Mouse (Mus musculus) brain, embryonic 14.5 days (tissue): ENCODE results near the gene Slc35f6.

ENCODE experiments used
- CTCF ChIP-seq: fragments of 200-500 bp; IDR thresholded peaks from 2 replicates; pipeline ENCODE4 v1.5.1; 2012; ENCODE audit warnings: inconsistent platforms, mild to moderate bottlenecking, moderate library complexity, borderline replicate concordance; ENCODE audit not compliant: insufficient read depth, insufficient read length; ENCODE audit errors: extremely low read depth
- POLR2A ChIP-seq: fragments of 200-500 bp; IDR thresholded peaks from 2 replicates; pipeline ENCODE4 v1.6.1; 2012; ENCODE audit warnings: mild to moderate bottlenecking, inconsistent platforms, borderline replicate concordance; ENCODE audit not compliant: poor library complexity, insufficient read depth, insufficient read length, severe bottlenecking; ENCODE audit errors: extremely low read depth

- TF ChIP-seq CTCF (no peak), POLR2A (no peak)
Observed at GRCm38 (mm10) chr5:30611689-30612088, 36.0 kb upstream of the Slc35f6 start.
